Mouse (Mus musculus) brain, adult 2 months (tissue): ENCODE results near the gene Olfr105-ps.

ENCODE experiments used
- DNase-seq: peaks from one replicate; pipeline ENCODE4 v3.0.0; 2011; ENCODE audit warnings: low read depth, low spot score

Gene Olfr105-ps

DNA sequence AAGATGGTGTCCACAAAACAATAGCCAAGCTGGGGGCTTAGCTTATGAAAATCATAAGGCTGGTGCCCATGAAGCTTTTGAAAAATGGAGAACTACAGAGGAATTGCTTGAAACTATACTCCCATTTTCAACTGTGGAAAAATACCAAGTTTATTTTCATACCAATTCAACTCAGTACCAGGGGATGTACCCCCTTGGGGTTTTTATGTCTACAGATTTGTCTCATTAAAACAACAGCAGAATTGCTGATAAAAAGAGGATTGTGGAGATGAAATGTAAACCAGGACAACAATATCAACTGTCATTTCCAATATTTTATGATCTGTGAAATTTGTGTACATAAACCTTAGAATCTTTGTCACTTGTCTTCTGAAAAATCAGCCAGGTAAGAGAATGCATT is at the start of gene Olfr105-ps:
Gene Olfr105-ps, plus strand, starts transcription at position 301 of the 400 bp plus-strand sequence.
- no peak for DNase-seq

DNA sequence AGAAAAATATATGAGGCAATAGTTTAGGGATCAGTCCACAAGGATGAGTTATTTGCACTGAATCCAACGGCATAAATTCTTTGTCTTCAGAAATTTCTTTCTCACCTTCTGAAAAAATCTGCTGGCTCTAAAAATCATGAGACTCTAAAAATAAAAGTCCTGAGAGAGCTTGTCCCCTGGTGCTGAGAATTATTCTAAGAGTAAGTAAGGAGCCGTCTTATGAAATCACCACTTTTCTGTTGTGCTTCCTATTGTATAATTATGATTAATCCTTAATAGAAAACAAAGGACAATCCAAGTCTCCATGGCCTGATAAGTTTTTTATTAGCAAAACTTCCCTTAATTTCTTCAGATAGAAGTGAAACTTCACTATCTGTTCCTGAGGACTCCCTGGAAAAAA is 39.2 kb upstream of the Olfr105-ps start, which contains the start of gene Olfr103:
Gene Olfr103, minus strand, starts transcription at position 101 of the 400 bp plus-strand sequence.
- DNase-seq = no peak

- no peak for DNase-seq
Measured at GRCm38 (mm10) chr17:37359282-37359681, 19.6 kb upstream of the Olfr105-ps start, which contains the start of gene Olfr104-ps. Olfr104-ps (plus strand) TSS chr17:37359582.

- no peak for DNase-seq
Measured at GRCm38 (mm10) chr17:37390093-37390492, 11.3 kb downstream of the Olfr105-ps start, which contains the start of gene Olfr106-ps. Olfr106-ps (plus strand) TSS chr17:37390393.

- no peak for DNase-seq
Measured at GRCm38 (mm10) chr17:37398926-37399325, 20.1 kb downstream of the Olfr105-ps start, which contains the start of gene Olfr107. Olfr107 (plus strand) TSS chr17:37399226.

DNA sequence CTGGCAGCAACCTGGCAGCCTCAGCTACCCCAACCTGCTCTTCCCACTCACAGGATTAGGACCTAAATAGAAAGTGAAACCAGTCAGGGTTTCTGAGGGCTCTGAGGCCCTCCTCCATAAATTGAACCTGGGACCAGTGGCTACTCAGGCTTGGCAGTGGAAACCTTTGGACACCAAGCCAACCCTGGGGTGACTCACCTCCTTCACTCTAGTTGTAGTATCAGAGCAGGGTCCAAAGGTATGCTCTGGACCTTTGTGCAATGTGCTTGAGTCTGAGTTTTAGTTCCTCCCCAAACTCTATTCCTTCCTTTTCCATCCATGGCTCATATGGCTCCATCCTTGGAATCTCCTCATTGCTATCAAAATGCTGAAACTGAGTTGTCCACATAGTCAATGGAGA is 34.5 kb downstream of the Olfr105-ps start:
- no peak for DNase-seq
